23 mouse cellular contexts compared by ENCODE assay signal in genomic region chr17:26386131-26386481, GRCm38 (mm10). TPM values are rescaled to one million over a fixed set of nuclear protein-coding genes. Genes with fewer than 3 reads are reported as not detected.
A peak's percentile ranks its signal among the peaks of the same experiment; 100 is the strongest.
DNase-seq lines count a peak whose midpoint lies in the region; ATAC-seq and TF ChIP-seq lines count a peak whose summit lies in the region.
"Had no signal": no experiment of that assay in that cellular context is flagged by ENCODE, and none has a peak within 500 bp of the region (broad histone marks: within the 10 kb centered on the region; RNA-seq: fewer than 3 reads in every experiment).

No protein-coding gene starts in this region.

- H3K9me3 ChIP-seq in heart, embryonic 12.5 days (replicated peaks), result no peaks in the 10 kb centered on the region
- H3K9me3 ChIP-seq: embryonic facial prominence, embryonic 10.5 days; embryonic facial prominence, embryonic 13.5 days; forebrain, embryonic 12.5 days; forebrain, embryonic 15.5 days; heart, embryonic 13.5 days; hindbrain, embryonic 10.5 days; hindbrain, embryonic 13.5 days; intestine, embryonic 15.5 days had no signal

- intact Hi-C loops in heart, adult 2 months (cut with DNase I), result no loop called here

- no peak overlapping the region for H3K4me2 ChIP-seq in heart, embryonic 12.5 days
- H3K4me2 ChIP-seq: embryonic facial prominence, embryonic 13.5 days; forebrain, embryonic 12.5 days; forebrain, embryonic 15.5 days; heart, embryonic 13.5 days; hindbrain, embryonic 13.5 days; intestine, embryonic 15.5 days had no signal

- no peaks in the 10 kb centered on the region for H3K79me2 ChIP-seq in heart, adult 2 months (replicated peaks; ENCODE audit: control insufficient read depth, insufficient read depth, low read length)

- TF ChIP-seq CTCF in heart, adult 2 months (IDR thresholded peaks at IDR 0.05), result no peak
- TF ChIP-seq CTCF in layer of hippocampus, adult 2 months (conservative IDR thresholded peaks at IDR 0.05), result no peak

- H3K4me1 ChIP-seq in heart, adult 2 months (ENCODE audit: control insufficient read depth, insufficient read depth, low read length), result peaks cover 50% of the 10 kb centered on the region
- H3K4me1 ChIP-seq in heart, embryonic 12.5 days (replicated peaks), result peaks cover 30% of the 10 kb centered on the region
- peaks cover 66% of the 10 kb centered on the region for H3K4me1 ChIP-seq in brown adipose tissue, adult 24 weeks (ENCODE audit: control insufficient read depth, insufficient read depth, insufficient read length, low read length)

- no peaks in the 10 kb centered on the region for H3K27me3 ChIP-seq in heart, adult 2 months (ENCODE audit: control insufficient read depth, insufficient read depth, low read length)
- 0 out of 2 replicates have a peak, but pooled peaks cover 8% of the 10 kb centered on the region for H3K27me3 ChIP-seq in heart, embryonic 12.5 days (replicated peaks)
- H3K27me3 ChIP-seq: embryonic facial prominence, embryonic 13.5 days; forebrain, embryonic 15.5 days; intestine, embryonic 15.5 days had no signal

- H3K36me3 ChIP-seq in heart, adult 2 months (ENCODE audit: control insufficient read depth, insufficient read depth, low read length), result no peaks in the 10 kb centered on the region
- H3K36me3 ChIP-seq in heart, embryonic 12.5 days, result no peaks in the 10 kb centered on the region
- H3K36me3 ChIP-seq: embryonic facial prominence, embryonic 10.5 days; embryonic facial prominence, embryonic 13.5 days; forebrain, embryonic 12.5 days; forebrain, embryonic 15.5 days; heart, embryonic 13.5 days; hindbrain, embryonic 10.5 days; hindbrain, embryonic 13.5 days; intestine, embryonic 15.5 days had no signal

- ATAC-seq in heart, embryonic 12.5 days (ENCODE audit: insufficient number of reproducible peaks, low FRiP score), result no peak
- ATAC-seq: CD4-positive, CD25-positive, alpha-beta regulatory T cell, adult 4 months; forebrain, embryonic 15.5 days; hindbrain, embryonic 16.5 days; intestine, embryonic 15.5 days had no signal

- TF ChIP-seq EP300 in heart, adult 2 months (IDR thresholded peaks at IDR 0.05; ENCODE audit: insufficient read depth, low read depth, low read length), result no peak

- no peak overlapping the region for H3K9ac ChIP-seq in heart, adult 2 months (ENCODE audit: low read depth, low read length)
- no peak overlapping the region for H3K9ac ChIP-seq in heart, embryonic 12.5 days
- H3K9ac ChIP-seq: embryonic facial prominence, embryonic 13.5 days; forebrain, embryonic 12.5 days; forebrain, embryonic 15.5 days; heart, embryonic 13.5 days; hindbrain, embryonic 13.5 days; intestine, embryonic 15.5 days had no signal

- DNase-seq in heart, adult 2 months, result no peak
- no peak for DNase-seq in layer of hippocampus, adult 2 months (ENCODE audit: low spot score in 2 of 2)
- DNase-seq in layer of hippocampus, postnatal 10 days (ENCODE audit: low spot score in 2 of 2), result no peak
- DNase-seq in brain, adult 2 months (ENCODE audit: low read depth, low spot score), result peak; percentile 33
- DNase-seq: adrenal gland, adult 2 months; cerebellum, adult 2 months; cerebellum, adult 9-11 months; cerebellum, postnatal 36 days; embryo, embryonic 11 days; gastrocnemius, postnatal 14 days had no signal

- H3K27ac ChIP-seq in heart, adult 2 months, result peak overlapping the region; percentile 95
- H3K27ac ChIP-seq in heart, embryonic 12.5 days (ENCODE audit: poor library complexity, severe bottlenecking), result no peak overlapping the region
- 0 out of 2 replicates have a peak overlapping the region, but pooled peaks have one; percentile 53 for H3K27ac ChIP-seq in layer of hippocampus, adult 2 months
- peak overlapping the region; percentile 92 for H3K27ac ChIP-seq in brown adipose tissue, adult 24 weeks (replicated peaks; ENCODE audit: low read depth, low read length)
- H3K27ac ChIP-seq: embryonic facial prominence, embryonic 10.5 days; embryonic facial prominence, embryonic 13.5 days; forebrain, embryonic 12.5 days; forebrain, embryonic 15.5 days; heart, embryonic 13.5 days; hindbrain, embryonic 10.5 days; hindbrain, embryonic 13.5 days had no signal

- no peak overlapping the region for H3K4me3 ChIP-seq in heart, adult 2 months
- no peak overlapping the region for H3K4me3 ChIP-seq in heart, embryonic 12.5 days
- no peak overlapping the region for H3K4me3 ChIP-seq in layer of hippocampus, adult 2 months
- 0 out of 2 replicates have a peak overlapping the region, but pooled peaks have one; percentile 9 for H3K4me3 ChIP-seq in brown adipose tissue, adult 24 weeks (ENCODE audit: insufficient read depth, low read depth, low read length)
- H3K4me3 ChIP-seq: embryonic facial prominence, embryonic 10.5 days; embryonic facial prominence, embryonic 13.5 days; erythroblast, embryonic 14.5 days; forebrain, embryonic 12.5 days; forebrain, embryonic 15.5 days; heart, embryonic 13.5 days; hindbrain, embryonic 10.5 days; hindbrain, embryonic 13.5 days; intestine, embryonic 15.5 days had no signal

- TF ChIP-seq POLR2A in heart, adult 2 months (IDR thresholded peaks at IDR 0.05; ENCODE audit: insufficient read depth, low read depth, low read length), result no peak

- WGBS in heart, adult 2 months, result 73% methylated on average over 3 of the region's 3 CpGs
- WGBS in heart, embryonic 12.5 days, result 76% methylated on average over 3 of the region's 3 CpGs

RNA-seq across cellular contexts. Expression of gene Neurl1b, which starts 28.5 kb away (rescaled TPM):
- 1 to 10 TPM; 3.9 to 5.0 TPM for total RNA-seq in heart, adult 2 months (2021)
- polyA plus RNA-seq in heart, adult 2 months (2012; rRNA removed), result 4.6 and 4.7 TPM in 2 replicates
- 2.2 and 2.4 TPM in 2 replicates for polyA plus RNA-seq in heart, embryonic 12.5 days (2016; fragmentation: Nextera tagmentation; extraction: Ambion mirVana)
- 10 to 100 TPM; 68.8 to 75.0 TPM for total RNA-seq in layer of hippocampus, adult 2 months (2021)
- 10 to 100 TPM; 87.9 to 88.7 TPM for total RNA-seq in layer of hippocampus, postnatal 10 days (2021)
- 0.99 and 1.8 TPM in 2 replicates for polyA plus RNA-seq in brown adipose tissue, adult 24 weeks (2012; ENCODE audit: insufficient read depth, insufficient read length, missing spikeins)
- polyA plus RNA-seq: erythroblast, embryonic 14.5 days had no signal

Comparison
In these comparisons a context has a peak if more than half of its experiments do, and no peak if none do; other contexts are left out.
1. RNA of gene Neurl1b, which starts 28.5 kb away (total RNA-seq): 87.9 to 88.7 TPM in layer of hippocampus, postnatal 10 days and 68.8 to 75.0 TPM in layer of hippocampus, adult 2 months; 3.9 to 5.0 TPM in heart, adult 2 months; every median in the first group is over 10 times any median in the second.